Mouse (Mus musculus) liver, embryonic 16.5 days (tissue): ENCODE data around the gene Wnt3. TPM values are rescaled to one million over a fixed set of nuclear protein-coding genes. Genes with fewer than 3 reads are reported as not detected.

ENCODE experiments used
- polyA plus RNA-seq: library from polyadenylated mRNA; unstranded; fragments of >200 nt; fragmentation: Nextera tagmentation; extraction: Ambion mirVana; gene quantifications from 2 replicates; pipeline ENCODE4 v1.2.1, GENCODE M21; 2015

The Wnt3 gene
- polyA plus RNA-seq, 1 experiment from 2014 or later = not detected

Other genes starting within 250 kb of the Wnt3 start
- not detected in 2 replicates for gene Gm884, start 153.0 kb upstream of the Wnt3 start, polyA plus RNA-seq
- gene Lyzl6, start 135.3 kb upstream of the Wnt3 start, polyA plus RNA-seq = not detected in 2 replicates
- not detected in 2 replicates for gene Rprml, start 124.6 kb upstream of the Wnt3 start, polyA plus RNA-seq
- 36.4 and 37.9 TPM in 2 replicates for gene Gosr2, start 76.3 kb upstream of the Wnt3 start, polyA plus RNA-seq
- gene Wnt9b, start 24.3 kb upstream of the Wnt3 start, polyA plus RNA-seq = 0.07 TPM in 2 replicates
- gene Nsf, start 179.9 kb downstream of the Wnt3 start, polyA plus RNA-seq = 20.2 and 25.8 TPM in 2 replicates
- 16.3 and 16.7 TPM in 2 replicates for gene Arf2, start 192.6 kb downstream of the Wnt3 start, polyA plus RNA-seq